Mouse (Mus musculus) E14TG2a.4 (cell line): ENCODE measurements around the gene Glipr2.

Experiments used
- CTCF ChIP-seq: conservative IDR thresholded peaks from 2 replicates; pipeline ENCODE4 v1.5.1; 2014; ENCODE audit warnings: low read length
- POU5F1 ChIP-seq: IDR thresholded peaks from 2 replicates; pipeline ENCODE4 v1.6.1; 2014; ENCODE audit warnings: low read length, borderline replicate concordance

- no peak for TF ChIP-seq CTCF
- TF ChIP-seq POU5F1, result no peak
Measured at GRCm38 (mm10) chr4:44016071-44016470, 58.9 kb downstream of the Glipr2 start.
